Mouse (Mus musculus) hindbrain, embryonic 13.5 days (tissue): Measurements from ENCODE around the gene Gm20388. TPM values are rescaled to one million over a fixed set of nuclear protein-coding genes. Genes with fewer than 3 reads are reported as not detected.
A peak's percentile ranks its signal among the peaks of the same experiment; 100 is the strongest.

Source experiments
- ATAC-seq: fragments of 200-750 bp; cut with Nextera tagmentation; 2 replicates; pipeline ENCODE4 v1.8.0; 2017; ENCODE audit warnings: moderate TSS enrichment; ENCODE audit not compliant: low FRiP score
- H3K27ac ChIP-seq: fragments of 300-500 bp; sonication (generic); 2 replicates; pipeline ENCODE4 v1.5.1; 2015; ENCODE audit warnings: inconsistent platforms, mild to moderate bottlenecking, moderate library complexity
- H3K27me3 ChIP-seq: fragments of 300-500 bp; sonication (generic); 2 replicates; pipeline ENCODE4 v1.6.1; 2015; ENCODE audit warnings: mild to moderate bottlenecking, inconsistent platforms
- H3K36me3 ChIP-seq: fragments of 300-500 bp; sonication (generic); 2 replicates; pipeline ENCODE4 v1.6.1; 2015; ENCODE audit warnings: mild to moderate bottlenecking, inconsistent platforms
- H3K4me1 ChIP-seq: fragments of 300-500 bp; sonication (generic); replicated peaks from 2 replicates; pipeline ENCODE4 v1.6.1; 2015; ENCODE audit warnings: inconsistent platforms
- H3K4me2 ChIP-seq: fragments of 300-500 bp; sonication (generic); 2 replicates; pipeline ENCODE4 v1.6.1; 2015; ENCODE audit warnings: inconsistent platforms, mild to moderate bottlenecking, moderate library complexity
- H3K4me3 ChIP-seq: fragments of 300-500 bp; sonication (generic); 2 replicates; pipeline ENCODE4 v1.5.1; 2015; ENCODE audit warnings: mild to moderate bottlenecking, inconsistent platforms
- H3K9ac ChIP-seq: fragments of 300-500 bp; sonication (generic); 2 replicates; pipeline ENCODE4 v1.6.1; 2015; ENCODE audit warnings: mild to moderate bottlenecking, inconsistent platforms
- H3K9me3 ChIP-seq: fragments of 300-500 bp; sonication (generic); 2 replicates; pipeline ENCODE4 v1.6.1; 2016; ENCODE audit warnings: inconsistent platforms
- WGBS: fragments of 180-500 bp; shearing (Covaris S2); methylation state at CpG from one replicate; pipeline ENCODE4 v1.1.7; 2015; 5-methylcytosine and 5-hydroxymethylcytosine counted together
- polyA plus RNA-seq: library from polyadenylated mRNA; unstranded; fragments of >200 nt; fragmentation: Nextera tagmentation; extraction: Ambion mirVana; gene quantifications from 2 replicates; pipeline ENCODE4 v1.2.1, GENCODE M21; 2015

Gm20388 gene
- polyA plus RNA-seq, 1 experiment from 2014 or later = 1.9 TPM

- Histone ChIP-seq H3K9ac (no peak overlapping the region), H3K36me3 (no peaks in the 10 kb centered on the region), H3K4me3 (no peak overlapping the region), H3K27ac (no peak overlapping the region), H3K27me3 (no peaks in the 10 kb centered on the region), H3K4me2 (no peak overlapping the region), H3K4me1 (peaks cover 44% of the 10 kb centered on the region), H3K9me3 (no peaks in the 10 kb centered on the region)
- 75% methylated on average over 11 of the region's 11 CpGs for WGBS
- no peak for ATAC-seq
These were observed 708.9 kb downstream of the Gm20388 start for GRCm38 (mm10) chr8:120619235-120620180.

GRCm38 (mm10) chr8:120620441-120620840 lies 709.8 kb downstream of the Gm20388 start:
- Histone ChIP-seq H3K4me1 (peaks cover 44% of the 10 kb centered on the region), H3K9ac (no peak overlapping the region), H3K36me3 (no peaks in the 10 kb centered on the region), H3K27me3 (no peaks in the 10 kb centered on the region), H3K4me3 (no peak overlapping the region), H3K27ac (no peak overlapping the region), H3K4me2 (no peak overlapping the region), H3K9me3 (no peaks in the 10 kb centered on the region)
- 51% methylated on average over 7 of the region's 7 CpGs for WGBS
- ATAC-seq = no peak

GRCm38 (mm10) chr8:120622161-120622560 lies 711.5 kb downstream of the Gm20388 start:
- Histone ChIP-seq H3K4me2 (no peak overlapping the region), H3K4me1 (peaks cover 27% of the 10 kb centered on the region)
- 73% methylated on average over 14 of the region's 14 CpGs for WGBS

GRCm38 (mm10) chr8:120623608-120624007 lies 713.0 kb downstream of the Gm20388 start:
- 40% methylated on average over 2 of the region's 2 CpGs for WGBS
- no peak for ATAC-seq
- H3K9ac ChIP-seq = no peak overlapping the region

More at GRCm38 (mm10) chr8:120622161-120622560, 711.5 kb downstream of the Gm20388 start:
- no peak for ATAC-seq
- Histone ChIP-seq H3K36me3 (no peaks in the 10 kb centered on the region), H3K9me3 (no peaks in the 10 kb centered on the region), H3K27ac (no peak overlapping the region), H3K4me3 (no peak overlapping the region), H3K9ac (no peak overlapping the region), H3K27me3 (no peaks in the 10 kb centered on the region)

GRCm38 (mm10) chr8:120626461-120626860 lies 715.8 kb downstream of the Gm20388 start:
- Histone ChIP-seq H3K4me2 (no peak overlapping the region), H3K27ac (no peak overlapping the region)
- WGBS = 69% methylated on average over 10 of the region's 11 CpGs

More at GRCm38 (mm10) chr8:120623608-120624007, 713.0 kb downstream of the Gm20388 start:
- Histone ChIP-seq H3K4me1 (peaks cover 14% of the 10 kb centered on the region), H3K27ac (no peak overlapping the region), H3K4me2 (no peak overlapping the region), H3K36me3 (no peaks in the 10 kb centered on the region), H3K27me3 (no peaks in the 10 kb centered on the region), H3K9me3 (no peaks in the 10 kb centered on the region), H3K4me3 (no peak overlapping the region)

GRCm38 (mm10) chr8:120627298-120627697 lies 716.7 kb downstream of the Gm20388 start:
- Histone ChIP-seq H3K9me3 (no peaks in the 10 kb centered on the region), H3K4me1 (no peaks in the 10 kb centered on the region), H3K4me2 (no peak overlapping the region), H3K36me3 (no peaks in the 10 kb centered on the region), H3K27me3 (peaks cover 12% of the 10 kb centered on the region; the same call in 1 of the 2 replicates), H3K9ac (no peak overlapping the region), H3K4me3 (no peak overlapping the region), H3K27ac (no peak overlapping the region)
- no peak for ATAC-seq
- WGBS = 79% methylated on average over 5 of the region's 5 CpGs

More at GRCm38 (mm10) chr8:120626461-120626860, 715.8 kb downstream of the Gm20388 start:
- Histone ChIP-seq H3K9ac (no peak overlapping the region), H3K4me3 (no peak overlapping the region), H3K4me1 (peaks cover 8% of the 10 kb centered on the region), H3K27me3 (0 out of 2 replicates have a peak, but pooled peaks cover 6% of the 10 kb centered on the region), H3K36me3 (no peaks in the 10 kb centered on the region), H3K9me3 (no peaks in the 10 kb centered on the region)
- ATAC-seq = no peak

- 45% methylated on average over 5 of the region's 5 CpGs for WGBS
These were observed 719.4 kb downstream of the Gm20388 start for GRCm38 (mm10) chr8:120630031-120630430.

GRCm38 (mm10) chr8:120630848-120631247 lies 720.2 kb downstream of the Gm20388 start:
- Histone ChIP-seq H3K4me1 (peaks cover 20% of the 10 kb centered on the region), H3K9ac (no peak overlapping the region), H3K9me3 (no peaks in the 10 kb centered on the region), H3K4me2 (no peak overlapping the region), H3K27me3 (peaks cover 47% of the 10 kb centered on the region), H3K27ac (no peak overlapping the region), H3K4me3 (no peak overlapping the region), H3K36me3 (no peaks in the 10 kb centered on the region)
- 55% methylated on average over 6 of the region's 6 CpGs for WGBS
- no peak for ATAC-seq

More at GRCm38 (mm10) chr8:120630031-120630430, 719.4 kb downstream of the Gm20388 start:
- no peak overlapping the region for H3K27ac ChIP-seq
- H3K27me3 ChIP-seq = peaks cover 39% of the 10 kb centered on the region
- no peak for ATAC-seq
- peaks cover 20% of the 10 kb centered on the region for H3K4me1 ChIP-seq
- H3K9ac ChIP-seq = no peak overlapping the region
- H3K4me3 ChIP-seq = no peak overlapping the region
- H3K4me2 ChIP-seq = no peak overlapping the region
- no peaks in the 10 kb centered on the region for H3K9me3 ChIP-seq
- no peaks in the 10 kb centered on the region for H3K36me3 ChIP-seq

- Histone ChIP-seq H3K27me3 (peaks cover 52% of the 10 kb centered on the region), H3K4me1 (peaks cover 20% of the 10 kb centered on the region), H3K9ac (no peak overlapping the region), H3K36me3 (no peaks in the 10 kb centered on the region), H3K4me3 (no peak overlapping the region), H3K9me3 (no peaks in the 10 kb centered on the region), H3K4me2 (no peak overlapping the region), H3K27ac (no peak overlapping the region)
- no peak for ATAC-seq
- WGBS = 80% methylated on average over 21 of the region's 21 CpGs
These were observed 721.1 kb downstream of the Gm20388 start for GRCm38 (mm10) chr8:120631441-120632375.

- no peak for ATAC-seq
- Histone ChIP-seq H3K27ac (no peak overlapping the region), H3K36me3 (no peaks in the 10 kb centered on the region), H3K9ac (peak overlapping the region; percentile 86), H3K4me2 (peak overlapping the region; percentile 98), H3K4me3 (peak overlapping the region; percentile 64), H3K4me1 (peaks cover 20% of the 10 kb centered on the region), H3K9me3 (no peaks in the 10 kb centered on the region), H3K27me3 (peaks cover 52% of the 10 kb centered on the region)
- WGBS = 23% methylated on average over 17 of the region's 17 CpGs
These were observed 722.5 kb downstream of the Gm20388 start for GRCm38 (mm10) chr8:120632969-120633664.

- H3K9ac ChIP-seq = peak overlapping the region; percentile 86
- H3K9me3 ChIP-seq = no peaks in the 10 kb centered on the region
- H3K27ac ChIP-seq = no peak overlapping the region
- H3K36me3 ChIP-seq = no peaks in the 10 kb centered on the region
- H3K4me2 ChIP-seq = peak overlapping the region; percentile 98
- H3K4me3 ChIP-seq = peak overlapping the region; percentile 64
- WGBS = 1% methylated on average over 44 of the region's 44 CpGs
- peak; percentile 53 for ATAC-seq
- peaks cover 20% of the 10 kb centered on the region for H3K4me1 ChIP-seq
- H3K27me3 ChIP-seq = peaks cover 52% of the 10 kb centered on the region
These were observed 723.1 kb downstream of the Gm20388 start for GRCm38 (mm10) chr8:120633665-120634271.
